Mouse (Mus musculus) bone marrow, adult 2 months (tissue): ENCODE results near the gene Kif2a.

ENCODE experiments used
- CTCF ChIP-seq: fragments of 200-500 bp; IDR thresholded peaks from 2 replicates; pipeline ENCODE4 v1.5.1; 2011; ENCODE audit warnings: low read length, control low read depth; ENCODE audit not compliant: control insufficient read depth, insufficient read depth
- POLR2A ChIP-seq: fragments of 200-500 bp; IDR thresholded peaks from 2 replicates; pipeline ENCODE4 v1.6.1; 2011; ENCODE audit warnings: low read depth, mild to moderate bottlenecking, control low read depth, low read length, borderline replicate concordance; ENCODE audit not compliant: control insufficient read depth

GRCm38 (mm10) chr13:107013926-107014325 is 8.0 kb downstream of the Kif2a start:
- TF ChIP-seq POLR2A (no peak), CTCF (no peak)
